Mouse (Mus musculus): Measurements from ENCODE around the gene Mcf2. TPM values are rescaled to one million over a fixed set of nuclear protein-coding genes. Genes with fewer than 3 reads are reported as not detected.

Mcf2 gene
- polyA plus RNA-seq, 1 experiment from 2014 or later = not detected

DNA sequence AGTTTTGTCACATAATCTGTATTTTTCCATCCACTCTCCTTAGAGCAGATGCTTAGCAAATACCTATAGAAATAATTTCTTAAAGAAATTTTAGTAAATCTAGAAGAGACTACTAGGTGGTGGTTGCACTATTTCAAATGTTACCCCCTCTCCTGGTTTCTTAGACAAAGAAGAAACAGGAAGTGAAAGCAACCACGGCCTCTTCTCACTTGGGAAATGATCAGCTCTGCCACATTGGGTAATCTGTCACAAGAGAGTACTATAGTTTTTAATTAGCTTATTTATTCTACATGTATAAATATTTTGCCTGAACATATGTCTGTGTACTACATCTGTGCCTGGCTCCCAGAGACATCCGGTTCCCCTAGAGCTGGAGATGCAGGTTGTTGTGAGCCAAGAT is 157.3 kb downstream of the Mcf2 start:
- H3K9ac ChIP-seq (replicated peaks; ENCODE audit: low read depth) = no peak overlapping the region

DNA sequence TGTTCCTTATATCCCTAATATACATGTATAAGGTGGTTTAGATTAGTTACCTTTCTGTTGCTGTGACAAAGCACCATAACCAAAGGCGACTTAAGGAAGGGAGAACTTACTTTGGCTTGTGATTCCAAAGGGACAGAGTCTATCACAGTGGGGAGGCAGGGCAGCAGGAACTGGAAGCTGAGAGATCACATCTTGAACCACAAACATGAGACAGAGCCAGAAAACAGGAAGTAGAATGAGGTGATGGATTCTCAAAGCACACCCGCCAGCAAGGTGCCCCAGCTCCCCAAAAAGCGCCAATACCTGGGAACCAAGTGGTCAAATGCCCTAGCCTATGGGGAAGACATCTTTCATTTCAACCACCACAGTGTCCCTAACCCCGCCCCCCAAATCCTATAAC is 157.9 kb downstream of the Mcf2 start:
- H3K27ac ChIP-seq (ENCODE audit: low read length) = no peak overlapping the region
- no peaks in the 10 kb centered on the region for H3K4me1 ChIP-seq (ENCODE audit: insufficient read depth, low read depth, low read length)
- no peaks in the 10 kb centered on the region for H3K27me3 ChIP-seq (replicated peaks; ENCODE audit: insufficient read depth, low read length)
- H3K36me3 ChIP-seq (ENCODE audit: insufficient read depth, low read length) = no peaks in the 10 kb centered on the region
- no peak overlapping the region for H3K9ac ChIP-seq (replicated peaks; ENCODE audit: low read depth)
- H3K9me3 ChIP-seq (ENCODE audit: low read length) = no peaks in the 10 kb centered on the region
- 78% methylated on average over 4 of the region's 4 CpGs for WGBS
- no peak for ATAC-seq
- no peak overlapping the region for H3K4me2 ChIP-seq (replicated peaks; ENCODE audit: low read depth, low read length)
- no peak for DNase-seq (ENCODE audit: low spot score)
- no peak overlapping the region for H3K4me3 ChIP-seq (ENCODE audit: low read depth, low read length)
- TF ChIP-seq EP300 (IDR thresholded peaks at IDR 0.05) = no peak
- TF ChIP-seq CTCF (IDR thresholded peaks at IDR 0.05) = no peak

More for the DNA sequence above, 157.3 kb downstream of the Mcf2 start:
- Histone ChIP-seq H3K4me1 (ENCODE audit: insufficient read depth, low read depth, low read length) (no peaks in the 10 kb centered on the region), H3K4me2 (replicated peaks; ENCODE audit: low read depth, low read length) (no peak overlapping the region), H3K36me3 (ENCODE audit: insufficient read depth, low read length) (no peaks in the 10 kb centered on the region), H3K27ac (ENCODE audit: low read length) (no peak overlapping the region), H3K27me3 (replicated peaks; ENCODE audit: insufficient read depth, low read length) (no peaks in the 10 kb centered on the region), H3K4me3 (ENCODE audit: low read depth, low read length) (no peak overlapping the region), H3K9me3 (ENCODE audit: low read length) (no peaks in the 10 kb centered on the region)
- TF ChIP-seq CTCF (IDR thresholded peaks at IDR 0.05) (no peak), EP300 (IDR thresholded peaks at IDR 0.05) (no peak)
- WGBS = 63% methylated on average over 2 of the region's 2 CpGs
- DNase-seq (ENCODE audit: low spot score) (no peak), ATAC-seq (no peak)

DNA sequence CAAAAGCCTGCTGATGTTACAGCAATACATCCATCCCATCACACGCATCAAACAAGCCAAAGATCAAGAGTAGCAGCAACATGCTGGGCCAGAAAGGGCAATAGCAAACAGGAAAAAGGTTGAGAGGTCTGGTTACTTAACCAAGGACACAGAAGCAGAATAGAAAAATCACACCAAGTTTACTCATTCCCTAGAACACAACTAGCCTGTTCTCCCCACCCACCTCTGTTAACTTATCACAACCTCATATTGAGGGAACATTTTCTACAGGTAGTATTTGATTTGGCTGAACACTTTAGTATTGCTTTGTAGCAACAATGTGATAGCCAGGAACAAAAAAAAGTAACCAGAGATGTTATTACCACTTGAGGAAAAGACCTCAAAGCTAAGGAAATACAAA is 164.3 kb downstream of the Mcf2 start:
- H3K4me3 ChIP-seq (ENCODE audit: low read depth, low read length) = no peak overlapping the region
- 75% methylated on average over 1 of the region's 1 CpGs for WGBS
- TF ChIP-seq CTCF (IDR thresholded peaks at IDR 0.05) (no peak), EP300 (IDR thresholded peaks at IDR 0.05) (no peak)
- no peak overlapping the region for H3K9ac ChIP-seq (replicated peaks; ENCODE audit: low read depth)
- no peak overlapping the region for H3K27ac ChIP-seq (ENCODE audit: low read length)
- no peaks in the 10 kb centered on the region for H3K27me3 ChIP-seq (replicated peaks; ENCODE audit: insufficient read depth, low read length)
- no peaks in the 10 kb centered on the region for H3K36me3 ChIP-seq (ENCODE audit: insufficient read depth, low read length)
- ATAC-seq (no peak), DNase-seq (ENCODE audit: low spot score) (no peak)
- no peaks in the 10 kb centered on the region for H3K9me3 ChIP-seq (ENCODE audit: low read length)
- no peaks in the 10 kb centered on the region for H3K4me1 ChIP-seq (ENCODE audit: insufficient read depth, low read depth, low read length)
- H3K4me2 ChIP-seq (replicated peaks; ENCODE audit: low read depth, low read length) = no peak overlapping the region

DNA sequence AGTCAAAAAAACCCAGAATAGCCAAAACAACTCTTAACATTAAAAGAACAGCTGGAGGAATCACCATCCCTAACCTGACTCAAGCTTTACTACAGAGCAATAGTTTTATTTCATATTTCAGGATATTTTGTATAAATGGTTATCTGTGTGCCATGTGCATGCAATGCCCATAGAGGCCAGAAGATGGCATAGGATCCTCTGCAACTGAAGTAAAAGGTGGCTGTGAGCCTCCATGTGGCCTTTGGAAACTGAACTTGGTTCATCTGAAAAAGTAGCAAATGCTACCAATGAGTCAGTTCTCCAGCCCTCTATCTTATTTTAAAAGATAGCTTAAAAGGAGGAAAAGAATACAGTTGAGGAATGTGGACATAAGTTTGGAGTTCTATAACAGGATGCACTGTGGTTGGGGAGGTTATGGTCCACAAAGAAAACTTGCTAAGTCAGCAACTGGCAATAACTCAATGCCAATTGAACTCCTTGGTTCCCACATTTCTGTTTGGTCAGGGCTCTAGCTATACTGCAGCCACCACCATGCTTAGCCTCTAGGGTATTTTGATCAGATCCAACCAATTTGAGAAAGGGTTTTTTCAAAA is 165.7 kb downstream of the Mcf2 start:
- Histone ChIP-seq H3K27me3 (replicated peaks; ENCODE audit: insufficient read depth, low read length) (no peaks in the 10 kb centered on the region), H3K4me2 (replicated peaks; ENCODE audit: low read depth, low read length) (no peak overlapping the region), H3K36me3 (ENCODE audit: insufficient read depth, low read length) (no peaks in the 10 kb centered on the region), H3K9me3 (ENCODE audit: low read length) (no peaks in the 10 kb centered on the region), H3K27ac (ENCODE audit: low read length) (no peak overlapping the region), H3K4me1 (ENCODE audit: insufficient read depth, low read depth, low read length) (no peaks in the 10 kb centered on the region), H3K9ac (replicated peaks; ENCODE audit: low read depth) (no peak overlapping the region), H3K4me3 (ENCODE audit: low read depth, low read length) (no peak overlapping the region)
- TF ChIP-seq CTCF (IDR thresholded peaks at IDR 0.05) (peak; percentile 73), EP300 (IDR thresholded peaks at IDR 0.05) (no peak)
- ATAC-seq (no peak), DNase-seq (ENCODE audit: low spot score) (peak; percentile 34)

Other genes starting within 250 kb of the Mcf2 start
- not detected in 2 replicates for gene F9, start 179.6 kb downstream of the Mcf2 start, polyA plus RNA-seq (2015; fragmentation: Nextera tagmentation; extraction: Ambion mirVana)